Comparison of ENCODE assay signal across 8 mouse cellular contexts in the genomic region with DNA sequence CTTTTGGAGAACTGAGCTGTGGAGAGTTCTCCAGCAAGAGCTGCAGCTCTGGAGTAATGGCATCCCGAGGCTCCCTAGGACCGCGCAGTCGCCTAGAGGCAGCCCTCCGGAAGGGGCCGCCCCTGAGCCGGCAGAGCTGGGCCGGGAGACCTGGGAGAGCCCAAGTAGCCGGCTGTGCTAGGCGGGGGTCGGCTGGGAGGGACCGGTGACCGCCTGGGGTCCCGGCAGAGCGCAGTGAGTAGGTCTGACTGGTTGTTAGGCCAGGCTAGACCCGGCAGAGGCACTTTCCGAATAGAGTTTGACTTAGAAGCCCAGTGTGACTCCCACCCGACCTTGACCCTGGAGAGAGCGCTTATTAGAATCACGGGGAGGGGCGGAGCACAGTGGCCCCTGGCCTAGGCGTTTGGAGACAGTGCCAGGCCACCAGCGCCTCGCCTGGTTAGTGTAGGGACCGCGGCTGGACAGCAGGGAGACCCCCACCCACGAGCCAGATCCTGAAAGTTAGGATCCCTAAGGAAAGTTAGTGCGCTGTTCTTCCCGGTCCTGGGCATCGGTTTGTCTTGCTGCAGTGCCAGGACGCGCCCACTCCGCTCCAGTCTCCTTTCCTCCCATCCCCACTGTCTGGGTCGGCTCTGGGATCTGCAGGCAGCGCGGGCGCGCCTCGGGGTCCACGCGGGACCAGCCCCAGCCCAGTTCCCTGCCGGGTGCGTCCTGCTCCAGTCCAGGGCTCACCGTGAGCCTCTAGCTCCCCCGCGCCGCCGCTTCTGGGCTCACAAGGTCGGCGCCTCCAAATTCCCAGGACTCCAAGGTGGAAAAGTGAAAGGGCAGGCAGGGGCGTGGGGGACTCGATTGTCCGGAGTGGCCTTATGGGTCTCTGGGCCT. TPM values are rescaled to one million over a fixed set of nuclear protein-coding genes. Genes with fewer than 3 reads are reported as not detected.
DNase-seq lines count a peak whose midpoint lies in the region; ATAC-seq and TF ChIP-seq lines count a peak whose summit lies in the region.

A gene (minus strand): TSS at position 70 of the 882 bp plus-strand sequence.

- H3K9me3 ChIP-seq in embryonic facial prominence, embryonic 11.5 days (replicated peaks; ENCODE audit: control insufficient read depth, low read length): no peaks in the 10 kb centered on the region
- no peaks in the 10 kb centered on the region for H3K9me3 ChIP-seq in intestine, postnatal 0 days (ENCODE audit: control insufficient read depth)
- H3K9me3 ChIP-seq in limb, embryonic 10.5 days (replicated peaks): no peaks in the 10 kb centered on the region
- no peaks in the 10 kb centered on the region for H3K9me3 ChIP-seq in midbrain, embryonic 11.5 days (ENCODE audit: control insufficient read depth, low read length)

- peak within 1 kb of the TSS; percentile 54 for H3K4me3 ChIP-seq in embryonic facial prominence, embryonic 11.5 days (ENCODE audit: low read depth, low read length)
- peak within 1 kb of the TSS; percentile 48 for H3K4me3 ChIP-seq in intestine, postnatal 0 days (ENCODE audit: low read depth, low read length)
- H3K4me3 ChIP-seq in limb, embryonic 10.5 days: peak within 1 kb of the TSS; percentile 72
- peak within 1 kb of the TSS; percentile 53 for H3K4me3 ChIP-seq in midbrain, embryonic 11.5 days (ENCODE audit: low read depth, low read length)

- peak; percentile 98 for ATAC-seq in embryonic facial prominence, embryonic 11.5 days (replicated peaks; ENCODE audit: insufficient number of reproducible peaks, low FRiP score, low TSS enrichment, low read depth)
- ATAC-seq in intestine, postnatal 0 days: peak; percentile 80
- peak; percentile 98 for ATAC-seq in midbrain, embryonic 11.5 days (ENCODE audit: low FRiP score)

- no peak within 1 kb of the TSS; the same call in 1 of the 2 replicates for H3K27ac ChIP-seq in embryonic facial prominence, embryonic 11.5 days (replicated peaks; ENCODE audit: low read depth, low read length)
- peak within 1 kb of the TSS; percentile 50; the same call in 1 of the 2 replicates for H3K27ac ChIP-seq in intestine, postnatal 0 days (ENCODE audit: low read depth, low read length)
- peak within 1 kb of the TSS; percentile 86 for H3K27ac ChIP-seq in limb, embryonic 10.5 days
- no peak within 1 kb of the TSS for H3K27ac ChIP-seq in midbrain, embryonic 11.5 days (ENCODE audit: low read depth, low read length)

- H3K9ac ChIP-seq in embryonic facial prominence, embryonic 11.5 days (replicated peaks; ENCODE audit: low read length): peak within 1 kb of the TSS; percentile 68
- peak within 1 kb of the TSS; percentile 51 for H3K9ac ChIP-seq in intestine, postnatal 0 days (ENCODE audit: low read depth, low read length)
- H3K9ac ChIP-seq in midbrain, embryonic 11.5 days (ENCODE audit: low read length): peak within 1 kb of the TSS; percentile 69

- WGBS in embryonic facial prominence, embryonic 11.5 days: under 1% methylated on average over 53 of the region's 53 CpGs
- under 1% methylated on average over 53 of the region's 53 CpGs for WGBS in intestine, postnatal 0 days
- WGBS in limb, embryonic 10.5 days: under 1% methylated on average over 53 of the region's 53 CpGs
- under 1% methylated on average over 53 of the region's 53 CpGs for WGBS in midbrain, embryonic 11.5 days

- peak; percentile 66 for TF ChIP-seq CTCF in intestine, postnatal 0 days (IDR thresholded peaks at IDR 0.05; ENCODE audit: low read depth)

- H3K27me3 ChIP-seq in embryonic facial prominence, embryonic 11.5 days (ENCODE audit: control insufficient read depth, insufficient read depth, low read length): no peaks in the 10 kb centered on the region
- H3K27me3 ChIP-seq in intestine, postnatal 0 days (replicated peaks; ENCODE audit: control insufficient read depth, insufficient read depth, low read length): peaks cover 32% of the 10 kb centered on the region
- peaks cover 31% of the 10 kb centered on the region for H3K27me3 ChIP-seq in limb, embryonic 10.5 days (ENCODE audit: low read depth, poor library complexity, severe bottlenecking)
- H3K27me3 ChIP-seq in midbrain, embryonic 11.5 days (ENCODE audit: control insufficient read depth, insufficient read depth, low read length): peaks cover 7% of the 10 kb centered on the region

- no peaks in the 10 kb centered on the region for H3K36me3 ChIP-seq in embryonic facial prominence, embryonic 11.5 days (replicated peaks; ENCODE audit: control insufficient read depth, insufficient read depth, low read depth, low read length)
- H3K36me3 ChIP-seq in intestine, postnatal 0 days (ENCODE audit: control insufficient read depth, insufficient read depth): no peaks in the 10 kb centered on the region
- no peaks in the 10 kb centered on the region for H3K36me3 ChIP-seq in limb, embryonic 10.5 days
- H3K36me3 ChIP-seq in midbrain, embryonic 11.5 days (ENCODE audit: control insufficient read depth, insufficient read depth, low read length): no peaks in the 10 kb centered on the region

- peak within 1 kb of the TSS; percentile 91 for H3K4me2 ChIP-seq in embryonic facial prominence, embryonic 11.5 days (ENCODE audit: low read depth, low read length)
- peak within 1 kb of the TSS; percentile 91 for H3K4me2 ChIP-seq in intestine, postnatal 0 days (replicated peaks; ENCODE audit: low read depth)
- H3K4me2 ChIP-seq in midbrain, embryonic 11.5 days: peak within 1 kb of the TSS; percentile 95

- peak; percentile 90 for DNase-seq in adrenal gland, postnatal 10 days
- DNase-seq in embryonic facial prominence, embryonic 11.5 days (ENCODE audit: low spot score): peak; percentile 89
- DNase-seq in heart, adult 11 months: peak; percentile 99
- peak; percentile 85 for DNase-seq in limb, embryonic 10.5 days (ENCODE audit: low spot score)
- DNase-seq in midbrain, embryonic 11.5 days (ENCODE audit: low spot score, missing footprints): peak; percentile 97
- peak; percentile 13 to 41 for DNase-seq in spleen, postnatal 10 days (ENCODE audit: low spot score in 2 of 2)
- DNase-seq in c-Kit-positive CD71-positive TER-119-positive erythroid progenitor cells, embryonic 14.5 days (ENCODE audit: low spot score): no peak

- no peaks in the 10 kb centered on the region; the same call in 1 of the 2 replicates for H3K4me1 ChIP-seq in embryonic facial prominence, embryonic 11.5 days (ENCODE audit: control insufficient read depth, insufficient read depth, low read length)
- no peaks in the 10 kb centered on the region for H3K4me1 ChIP-seq in intestine, postnatal 0 days (replicated peaks; ENCODE audit: control insufficient read depth, insufficient read depth, low read length)
- peaks cover 17% of the 10 kb centered on the region for H3K4me1 ChIP-seq in limb, embryonic 10.5 days
- H3K4me1 ChIP-seq in midbrain, embryonic 11.5 days (ENCODE audit: control insufficient read depth, insufficient read depth, low read length): peaks cover 8% of the 10 kb centered on the region

RNA-seq across cellular contexts. Expression of the gene that starts here (rescaled TPM):
- total RNA-seq in adrenal gland, postnatal 10 days (2021): 1 to 10 TPM; 2.4 to 2.9 TPM
- 2.2 and 2.9 TPM in 2 replicates for polyA plus RNA-seq in embryonic facial prominence, embryonic 11.5 days (2014; fragmentation: Nextera tagmentation; extraction: Ambion mirVana)
- 1.3 and 1.7 TPM in 2 replicates for polyA plus RNA-seq in intestine, postnatal 0 days (2015; fragmentation: Nextera tagmentation; extraction: Ambion mirVana)
- 1.6 and 2.2 TPM in 2 replicates for polyA plus RNA-seq in limb, embryonic 10.5 days (2016; fragmentation: Nextera tagmentation; extraction: Ambion mirVana)
- 1.1 and 1.6 TPM in 2 replicates for polyA plus RNA-seq in midbrain, embryonic 11.5 days (2014; fragmentation: Nextera tagmentation; extraction: Ambion mirVana)

Comparison
In these comparisons a context has a peak if more than half of its experiments do, and no peak if none do; other contexts are left out.
1. H3K27ac ChIP-seq: peak in intestine, postnatal 0 days (single experiment) and limb, embryonic 10.5 days (single experiment); none in embryonic facial prominence, embryonic 11.5 days (single experiment) and midbrain, embryonic 11.5 days (single experiment).
2. Peak in every context shown above with its lines, with median percentiles within 50 percentile points of each other: ATAC-seq, H3K4me2 ChIP-seq, H3K4me3 ChIP-seq and H3K9ac ChIP-seq.